Mouse (Mus musculus): ENCODE results near the gene Cxcl15. TPM values are rescaled to one million over a fixed set of nuclear protein-coding genes. Genes with fewer than 3 reads are reported as not detected.

Gene Cxcl15
- polyA plus RNA-seq (2016; fragmentation: Nextera tagmentation; extraction: Ambion mirVana) = not detected in 2 replicates

- WGBS = 55% methylated on average over 5 of the region's 5 CpGs
- Histone ChIP-seq H3K4me2 (no peak within 1 kb of the TSS), H3K9ac (no peak within 1 kb of the TSS)
These were observed at the start of gene Cxcl15 for GRCm38 (mm10) chr5:90794195-90794625. Cxcl15 (plus strand) TSS chr5:90794534.

DNA sequence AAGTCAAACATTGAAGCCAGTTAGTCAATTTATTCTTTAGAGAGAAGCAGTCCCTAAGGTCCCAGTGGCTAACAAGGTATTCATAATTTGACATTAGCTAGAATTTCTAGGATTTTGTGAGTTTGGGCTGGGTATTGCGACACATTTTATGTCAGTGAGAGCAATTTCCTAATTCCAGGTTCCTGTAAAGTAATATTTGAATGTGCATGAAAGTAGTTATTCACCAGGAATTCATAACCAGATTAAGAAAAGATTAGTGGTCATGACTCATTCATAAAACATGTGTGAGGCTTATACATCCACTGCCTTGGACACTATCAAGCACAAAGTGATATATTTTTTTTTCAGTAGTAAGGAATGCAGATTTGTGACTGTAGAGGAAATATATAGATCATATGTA lies 40.4 kb upstream of the Cxcl15 start:
- no peak overlapping the region for H3K27ac ChIP-seq
- ATAC-seq (ENCODE audit: low FRiP score) = no peak
- 97% methylated on average over 1 of the region's 1 CpGs for WGBS

More at GRCm38 (mm10) chr5:90794195-90794625, at the start of gene Cxcl15:
- Histone ChIP-seq H3K27me3 (no peaks in the 10 kb centered on the region), H3K4me1 (no peaks in the 10 kb centered on the region), H3K36me3 (replicated peaks) (no peaks in the 10 kb centered on the region), H3K27ac (no peak within 1 kb of the TSS), H3K9me3 (no peaks in the 10 kb centered on the region), H3K4me3 (replicated peaks) (no peak within 1 kb of the TSS)
- ATAC-seq (ENCODE audit: low FRiP score) = no peak

GRCm38 (mm10) chr5:90758020-90758605 lies 36.2 kb upstream of the Cxcl15 start:
- Histone ChIP-seq H3K4me1 (peaks cover 27% of the 10 kb centered on the region), H3K9ac (no peak overlapping the region), H3K27me3 (peaks cover 24% of the 10 kb centered on the region), H3K4me3 (replicated peaks) (no peak overlapping the region), H3K9me3 (no peaks in the 10 kb centered on the region), H3K27ac (no peak overlapping the region), H3K36me3 (replicated peaks) (no peaks in the 10 kb centered on the region), H3K4me2 (no peak overlapping the region)
- WGBS = 32% methylated on average over 5 of the region's 5 CpGs
- no peak for ATAC-seq (ENCODE audit: low FRiP score)

More for the DNA sequence above, 40.4 kb upstream of the Cxcl15 start:
- no peaks in the 10 kb centered on the region for H3K9me3 ChIP-seq
- H3K36me3 ChIP-seq (replicated peaks) = no peaks in the 10 kb centered on the region
- H3K4me3 ChIP-seq (replicated peaks) = no peak overlapping the region
- H3K4me2 ChIP-seq = no peak overlapping the region
- peaks cover 18% of the 10 kb centered on the region for H3K4me1 ChIP-seq
- H3K27me3 ChIP-seq = peaks cover 10% of the 10 kb centered on the region
- H3K9ac ChIP-seq = no peak overlapping the region

DNA sequence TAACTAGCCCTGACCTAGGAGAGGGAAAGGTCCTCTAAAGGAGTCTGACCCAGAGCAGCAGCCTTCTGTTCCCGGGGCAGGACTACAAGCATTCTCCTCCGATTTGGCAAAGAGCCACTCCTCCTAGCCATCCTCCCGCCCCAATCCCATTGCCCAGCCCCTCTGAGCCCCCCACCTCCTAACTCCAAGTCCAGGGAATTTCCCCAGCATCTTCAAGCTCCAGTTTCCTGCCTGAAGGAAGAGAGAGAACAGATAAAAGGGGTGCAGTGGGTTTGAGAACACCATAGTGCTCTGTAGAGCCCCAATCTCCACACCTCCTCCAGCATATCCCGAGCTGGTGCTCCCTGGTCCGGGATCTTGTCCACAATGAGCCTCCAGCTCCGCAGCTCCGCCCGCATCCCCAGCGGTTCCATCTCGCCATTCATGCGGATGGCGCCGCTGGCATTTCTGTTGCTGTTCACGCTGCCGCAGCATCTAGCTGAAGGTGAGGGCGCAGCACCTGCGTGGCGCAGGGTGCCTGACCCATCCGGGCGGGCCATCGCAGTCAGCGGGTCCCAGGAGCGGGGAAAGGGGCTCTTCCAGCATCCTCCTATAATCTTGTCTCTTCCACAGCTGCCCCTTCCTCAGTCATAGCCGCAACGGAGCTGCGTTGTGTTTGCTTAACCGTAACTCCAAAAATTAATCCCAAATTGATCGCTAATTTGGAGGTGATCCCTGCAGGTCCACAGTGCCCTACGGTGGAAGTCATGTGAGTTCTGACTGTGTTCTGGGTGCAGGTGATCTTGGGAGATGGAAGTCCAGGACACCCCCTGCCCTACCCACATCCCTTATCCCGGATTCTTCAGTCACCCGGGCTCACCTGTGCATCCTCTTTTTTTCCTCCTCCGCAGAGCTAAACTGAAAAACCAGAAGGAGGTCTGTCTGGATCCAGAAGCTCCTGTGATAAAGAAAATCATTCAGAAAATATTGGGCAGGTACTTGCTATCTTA lies 35.0 kb upstream of the Cxcl15 start, which contains the start of gene Cxcl5:
Cxcl5 (plus strand) TSS at position 284 of the 989 bp plus-strand sequence.
- H3K4me1 ChIP-seq = peaks cover 27% of the 10 kb centered on the region
- peak within 1 kb of the TSS; percentile 74 for H3K4me2 ChIP-seq
- 3% methylated on average over 32 of the region's 32 CpGs for WGBS
- peak within 1 kb of the TSS; percentile 40 for H3K9ac ChIP-seq
- H3K4me3 ChIP-seq (replicated peaks) = peak within 1 kb of the TSS; percentile 42
- peak; percentile 70; the same call in 1 of the 2 replicates for ATAC-seq (ENCODE audit: low FRiP score)
- no peaks in the 10 kb centered on the region for H3K36me3 ChIP-seq (replicated peaks)
- no peak within 1 kb of the TSS for H3K27ac ChIP-seq
- H3K9me3 ChIP-seq = no peaks in the 10 kb centered on the region
- peaks cover 24% of the 10 kb centered on the region for H3K27me3 ChIP-seq

- no peak overlapping the region for H3K9ac ChIP-seq
- peaks cover 24% of the 10 kb centered on the region for H3K27me3 ChIP-seq
- 51% methylated on average over 4 of the region's 4 CpGs for WGBS
- H3K4me3 ChIP-seq (replicated peaks) = no peak overlapping the region
- no peak overlapping the region for H3K4me2 ChIP-seq
- ATAC-seq (ENCODE audit: low FRiP score) = no peak
- no peaks in the 10 kb centered on the region for H3K36me3 ChIP-seq (replicated peaks)
- no peaks in the 10 kb centered on the region for H3K9me3 ChIP-seq
- H3K27ac ChIP-seq = no peak overlapping the region
- H3K4me1 ChIP-seq = peaks cover 27% of the 10 kb centered on the region
These were observed 34.0 kb upstream of the Cxcl15 start for GRCm38 (mm10) chr5:90760303-90760702.

- WGBS = 89% methylated on average over 2 of the region's 2 CpGs
- H3K4me3 ChIP-seq (replicated peaks) = no peak overlapping the region
- no peaks in the 10 kb centered on the region for H3K9me3 ChIP-seq
- no peaks in the 10 kb centered on the region for H3K36me3 ChIP-seq (replicated peaks)
- H3K27ac ChIP-seq = no peak overlapping the region
- H3K9ac ChIP-seq = no peak overlapping the region
- H3K27me3 ChIP-seq = peaks cover 24% of the 10 kb centered on the region
- peaks cover 27% of the 10 kb centered on the region for H3K4me1 ChIP-seq
- ATAC-seq (ENCODE audit: low FRiP score) = no peak
- H3K4me2 ChIP-seq = no peak overlapping the region
These were observed 33.5 kb upstream of the Cxcl15 start for GRCm38 (mm10) chr5:90760844-90761243.

- H3K4me1 ChIP-seq = peaks cover 21% of the 10 kb centered on the region
- peaks cover 24% of the 10 kb centered on the region for H3K27me3 ChIP-seq
- H3K9me3 ChIP-seq = no peaks in the 10 kb centered on the region
- no peak overlapping the region for H3K4me2 ChIP-seq
- no peak overlapping the region for H3K27ac ChIP-seq
- no peak overlapping the region for H3K4me3 ChIP-seq (replicated peaks)
- H3K36me3 ChIP-seq (replicated peaks) = no peaks in the 10 kb centered on the region
- ATAC-seq (ENCODE audit: low FRiP score) = no peak
- WGBS = 82% methylated on average over 3 of the region's 3 CpGs
- no peak overlapping the region for H3K9ac ChIP-seq
These were observed 32.5 kb upstream of the Cxcl15 start for GRCm38 (mm10) chr5:90761834-90762233.

- WGBS = 78% methylated on average over 12 of the region's 12 CpGs
- Histone ChIP-seq H3K36me3 (replicated peaks) (no peaks in the 10 kb centered on the region), H3K4me1 (peaks cover 8% of the 10 kb centered on the region), H3K27ac (no peak overlapping the region), H3K9ac (no peak overlapping the region), H3K9me3 (no peaks in the 10 kb centered on the region), H3K4me3 (replicated peaks) (no peak overlapping the region), H3K4me2 (no peak overlapping the region), H3K27me3 (peaks cover 12% of the 10 kb centered on the region)
- ATAC-seq (ENCODE audit: low FRiP score) = no peak
These were observed 30.2 kb upstream of the Cxcl15 start for GRCm38 (mm10) chr5:90763912-90764665.

GRCm38 (mm10) chr5:90765821-90766606 lies 28.3 kb upstream of the Cxcl15 start:
- no peak for ATAC-seq (ENCODE audit: low FRiP score)
- Histone ChIP-seq H3K4me2 (no peak overlapping the region), H3K4me1 (no peaks in the 10 kb centered on the region), H3K27ac (no peak overlapping the region), H3K9me3 (no peaks in the 10 kb centered on the region), H3K9ac (no peak overlapping the region), H3K36me3 (replicated peaks) (no peaks in the 10 kb centered on the region), H3K27me3 (0 out of 2 replicates have a peak, but pooled peaks cover 4% of the 10 kb centered on the region), H3K4me3 (replicated peaks) (no peak overlapping the region)
- WGBS = 82% methylated on average over 8 of the region's 8 CpGs

- no peaks in the 10 kb centered on the region for H3K9me3 ChIP-seq
- H3K36me3 ChIP-seq (replicated peaks) = no peaks in the 10 kb centered on the region
- no peaks in the 10 kb centered on the region for H3K27me3 ChIP-seq
- no peak within 1 kb of the TSS for H3K9ac ChIP-seq
- H3K4me2 ChIP-seq = no peak within 1 kb of the TSS
- WGBS = 73% methylated on average over 3 of the region's 3 CpGs
- H3K4me3 ChIP-seq (replicated peaks) = no peak within 1 kb of the TSS
- no peak for ATAC-seq (ENCODE audit: low FRiP score)
- no peaks in the 10 kb centered on the region for H3K4me1 ChIP-seq
- no peak within 1 kb of the TSS for H3K27ac ChIP-seq
These were observed 26.1 kb upstream of the Cxcl15 start, which contains the start of gene Ppbp for GRCm38 (mm10) chr5:90768218-90768617. Ppbp (plus strand) TSS chr5:90768518.

- no peaks in the 10 kb centered on the region for H3K36me3 ChIP-seq (replicated peaks)
- 69% methylated on average over 3 of the region's 3 CpGs for WGBS
These were observed 23.0 kb upstream of the Cxcl15 start for GRCm38 (mm10) chr5:90771369-90771768.

More at GRCm38 (mm10) chr5:90771369-90771768, 23.0 kb upstream of the Cxcl15 start:
- Histone ChIP-seq H3K9me3 (no peaks in the 10 kb centered on the region), H3K27me3 (no peaks in the 10 kb centered on the region), H3K4me3 (replicated peaks) (no peak overlapping the region), H3K9ac (no peak overlapping the region), H3K27ac (no peak overlapping the region), H3K4me2 (no peak overlapping the region), H3K4me1 (no peaks in the 10 kb centered on the region)
- no peak for ATAC-seq (ENCODE audit: low FRiP score)
